Mouse (Mus musculus): ENCODE data around the gene Plekha7.
"Not testable (repeated sequence)": the region's sequence is repeated elsewhere in the genome, so short reads cannot be mapped to it uniquely, and the experiment has no call there.

The Plekha7 gene

DNA sequence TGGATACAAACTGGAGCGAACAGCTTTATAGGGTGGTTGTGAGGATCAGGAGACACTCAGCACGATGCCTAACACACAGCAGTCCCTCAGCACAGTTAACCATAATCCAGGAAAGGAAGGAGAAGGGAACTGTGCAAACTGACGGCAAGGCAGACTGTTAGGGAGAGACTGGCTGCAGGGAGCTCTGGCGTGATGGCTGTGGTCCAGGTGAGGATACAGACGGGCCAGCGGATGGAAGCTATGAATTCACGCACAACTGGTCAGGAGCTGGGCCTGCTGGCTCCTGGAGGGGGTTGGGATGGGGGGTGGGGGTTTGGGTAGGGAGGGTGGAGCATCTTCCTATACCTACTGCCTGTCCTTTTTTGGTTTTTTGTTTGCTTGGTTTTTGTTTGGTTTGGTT is 182.5 kb downstream of the Plekha7 start:
- DNase-seq: no peak

DNA sequence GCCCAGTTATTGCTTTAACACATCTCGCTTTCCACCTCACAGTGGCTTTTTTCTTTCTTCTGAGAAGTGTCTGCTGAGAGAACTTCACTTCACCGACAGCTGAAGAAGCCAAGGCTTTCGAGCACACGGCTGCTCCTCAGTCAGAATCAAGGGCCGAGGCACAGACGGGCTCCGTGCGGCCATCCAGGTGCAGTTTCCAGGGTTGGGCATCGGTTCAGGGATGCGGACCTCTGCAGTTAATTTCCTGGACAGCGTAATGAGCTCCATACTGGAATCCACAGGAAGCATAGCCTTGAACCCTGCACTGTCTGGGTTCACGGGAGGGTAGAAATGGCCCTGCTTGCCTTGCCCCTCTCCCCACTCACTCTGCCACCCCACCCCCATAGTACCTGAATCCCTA is 184.1 kb downstream of the Plekha7 start:
- no peak for DNase-seq

GRCm38 (mm10) chr7:116123597-116123985 is 184.6 kb downstream of the Plekha7 start:
- no peak for DNase-seq

DNA sequence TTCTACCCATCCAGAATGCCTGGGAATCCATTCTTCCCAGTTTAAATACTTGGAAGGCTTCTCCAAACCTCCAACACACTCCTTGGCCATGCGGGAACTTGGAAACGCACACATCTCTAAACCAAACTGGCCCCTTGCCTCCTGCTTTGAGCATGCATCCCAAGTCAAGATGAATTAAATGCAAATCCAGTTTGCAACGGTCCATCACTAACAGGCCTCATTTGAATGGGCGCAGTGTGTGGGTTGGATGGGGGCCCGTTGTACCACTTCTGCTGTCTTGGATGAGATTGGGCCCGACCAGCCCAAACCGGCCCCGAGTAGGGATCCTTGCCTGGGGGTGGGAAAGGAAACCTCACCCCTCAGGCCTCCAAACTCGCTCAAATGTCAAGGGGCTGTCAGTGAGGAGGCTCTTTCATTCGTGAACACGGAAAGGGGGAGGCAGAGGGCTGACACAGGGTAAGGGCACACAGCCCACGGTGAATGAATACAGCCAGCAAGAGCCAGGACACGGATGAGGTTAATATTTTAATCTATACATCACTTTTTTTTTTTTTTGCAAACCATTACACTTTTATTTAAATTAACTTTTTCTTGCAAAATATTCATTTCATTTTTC is 185.1 kb downstream of the Plekha7 start:
- peak; percentile 31 for DNase-seq

GRCm38 (mm10) chr7:116121202-116121601 is 187.0 kb downstream of the Plekha7 start:
- no peak for DNase-seq

- no peak for DNase-seq
Measured at GRCm38 (mm10) chr7:116120737-116121136, 187.4 kb downstream of the Plekha7 start.

- DNase-seq: no peak
Measured at GRCm38 (mm10) chr7:116119306-116119857, 188.8 kb downstream of the Plekha7 start.

DNA sequence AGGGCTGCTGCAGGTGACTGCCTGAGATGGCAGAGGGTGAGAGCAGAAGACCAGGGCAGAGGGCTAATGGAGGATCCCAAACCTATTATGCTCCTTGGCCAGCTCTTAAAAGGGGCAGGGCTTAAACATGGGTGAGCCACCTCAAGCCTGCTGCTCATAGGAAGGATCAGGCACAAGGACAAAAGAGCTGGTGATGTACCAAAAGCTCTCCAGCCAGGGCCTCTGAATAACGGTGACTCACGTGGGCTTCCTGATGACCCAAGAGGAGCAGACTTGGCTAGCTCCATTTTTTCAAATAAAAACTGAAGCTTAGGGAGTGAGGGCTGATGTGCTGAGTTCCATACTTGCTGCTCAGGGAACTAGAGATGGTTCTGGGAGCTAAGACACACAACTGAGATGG is 192.2 kb downstream of the Plekha7 start:
- DNase-seq: no peak

- no peak for DNase-seq
Measured at GRCm38 (mm10) chr7:116115216-116115930, 192.8 kb downstream of the Plekha7 start.

- no peak for DNase-seq
Measured at GRCm38 (mm10) chr7:116111546-116111945, 196.6 kb downstream of the Plekha7 start.

DNA sequence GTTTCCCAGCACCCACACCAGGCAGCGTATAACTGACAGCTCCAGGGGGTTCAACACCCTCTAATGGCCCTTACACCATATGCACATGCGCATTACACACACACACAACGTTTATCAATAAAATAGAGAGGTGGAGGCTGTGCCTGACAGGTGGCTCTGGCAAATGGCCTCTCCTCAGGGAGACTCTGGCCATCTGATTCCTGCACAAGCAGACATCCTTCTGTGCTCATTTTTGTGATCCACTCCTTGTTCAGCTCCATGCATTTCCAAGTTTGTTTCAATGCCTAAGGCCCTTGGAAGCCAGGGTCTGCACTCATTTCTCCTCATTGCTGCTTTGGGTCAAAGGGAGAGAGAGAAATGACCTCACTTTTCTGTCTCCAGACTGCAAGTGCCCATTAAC is 197.5 kb downstream of the Plekha7 start:
- no peak for DNase-seq

GRCm38 (mm10) chr7:116103091-116103490 is 205.1 kb downstream of the Plekha7 start:
- DNase-seq: no peak

- no peak for DNase-seq
Measured at GRCm38 (mm10) chr7:116099952-116100528, 208.1 kb downstream of the Plekha7 start.

DNA sequence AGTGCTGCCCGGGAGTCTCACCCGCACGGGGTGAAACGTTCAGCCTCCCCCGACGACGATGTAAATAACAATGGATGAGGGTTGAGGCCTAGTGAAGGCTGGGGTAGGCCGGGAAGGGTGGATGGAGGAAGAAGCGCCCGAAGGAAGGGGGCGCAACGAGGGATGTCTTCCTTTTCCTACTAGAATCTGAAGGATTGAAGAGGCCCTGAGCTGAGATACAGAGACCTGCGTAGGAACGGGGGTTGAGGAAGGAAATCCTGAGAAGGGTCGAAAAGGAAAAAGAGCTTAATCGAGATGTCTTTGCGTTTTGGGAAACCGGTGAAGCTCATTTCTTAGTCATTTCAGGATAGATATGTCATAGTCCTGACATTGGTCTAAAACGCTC is 214.7 kb downstream of the Plekha7 start:
- DNase-seq: no peak

DNA sequence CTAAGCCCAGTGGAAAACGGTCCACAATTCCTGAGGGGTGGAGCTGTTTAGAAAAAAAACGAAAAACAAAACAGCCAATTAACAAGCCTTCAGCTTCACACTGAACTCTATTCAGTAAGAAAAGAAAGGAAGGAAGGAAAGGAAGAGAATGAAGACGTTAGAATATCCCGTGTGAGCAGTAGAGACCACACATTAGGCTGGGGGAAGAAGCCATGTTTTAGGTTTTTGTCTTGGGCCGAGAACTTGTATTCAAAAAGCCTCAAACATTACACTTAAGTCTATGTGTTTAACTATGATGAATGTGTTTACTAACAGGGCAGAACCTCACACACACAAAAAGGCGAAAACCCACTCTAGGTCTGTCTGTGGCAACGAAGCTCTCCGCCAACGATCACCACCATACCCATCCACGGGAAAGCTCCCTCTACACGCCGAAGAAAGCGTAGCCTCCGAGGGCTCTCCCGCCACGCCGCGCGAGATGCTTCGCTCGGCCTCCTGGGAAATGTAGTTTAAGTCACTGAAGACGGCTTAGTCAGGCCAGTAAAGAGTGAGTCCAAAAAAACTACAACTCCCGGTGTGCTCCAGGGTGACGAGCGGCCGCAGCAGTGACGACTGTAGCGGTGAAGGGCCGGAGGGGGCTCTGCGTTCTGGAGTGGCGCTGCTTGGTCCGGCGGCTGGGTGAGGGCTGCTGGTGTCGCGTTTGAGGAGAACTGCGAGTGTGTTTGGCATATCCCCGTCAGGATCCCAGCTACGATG is 215.3 kb downstream of the Plekha7 start:
- DNase-seq: peak; percentile 97

GRCm38 (mm10) chr7:116084366-116084765 is 223.8 kb downstream of the Plekha7 start, which contains the start of gene Gm4353:
TSS of gene Gm4353 (minus strand) at chr7:116084635.
- not testable (repeated sequence) for DNase-seq
